ENCODE assay signal across 10 mouse cellular contexts in the genomic region with DNA sequence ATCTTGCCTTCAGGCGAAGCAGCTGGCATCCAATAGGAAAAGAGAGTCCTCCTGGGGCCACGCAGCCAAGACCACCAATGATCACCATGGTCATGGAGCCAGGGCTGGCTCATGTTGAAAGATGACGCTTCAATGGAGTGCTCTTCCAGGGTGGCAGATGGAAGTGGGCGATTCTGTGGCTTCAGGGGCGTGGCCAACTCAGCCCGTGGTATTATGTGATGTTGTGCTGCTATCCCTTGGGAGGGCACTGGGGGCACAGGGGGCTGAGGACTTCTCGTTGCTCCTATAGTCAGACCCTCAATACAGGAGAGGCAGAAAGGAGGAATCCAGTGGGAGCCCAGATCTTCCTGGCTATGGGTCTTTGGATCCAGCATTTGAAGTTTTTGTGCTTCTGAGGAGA. TPM values are rescaled to one million over a fixed set of nuclear protein-coding genes. Genes with fewer than 3 reads are reported as not detected.
DNase-seq lines count a peak whose midpoint lies in the region; ATAC-seq and TF ChIP-seq lines count a peak whose summit lies in the region.
"Had no signal": no experiment of that assay in that cellular context is flagged by ENCODE, and none has a peak within 500 bp of the region (broad histone marks: within the 10 kb centered on the region; RNA-seq: fewer than 3 reads in every experiment).

No protein-coding gene starts in this region.

- TF ChIP-seq CTCF in liver, postnatal 0 days (IDR thresholded peaks at IDR 0.05; ENCODE audit: low read depth), result no peak

- H3K9ac ChIP-seq in neural tube, embryonic 12.5 days, result no peak overlapping the region
- no peak overlapping the region for H3K9ac ChIP-seq in liver, postnatal 0 days (replicated peaks)

- H3K27ac ChIP-seq in heart, embryonic 10.5 days, result peak overlapping the region; percentile 89
- no peak overlapping the region for H3K27ac ChIP-seq in neural tube, embryonic 12.5 days
- H3K27ac ChIP-seq in liver, postnatal 0 days (ENCODE audit: low read depth), result peak overlapping the region; percentile 83
- H3K27ac ChIP-seq: midbrain, embryonic 12.5 days had no signal

- H3K4me3 ChIP-seq in heart, embryonic 10.5 days, result no peak overlapping the region
- H3K4me3 ChIP-seq in neural tube, embryonic 12.5 days, result no peak overlapping the region
- H3K4me3 ChIP-seq in liver, postnatal 0 days (ENCODE audit: low read depth, low read length), result no peak overlapping the region

- no peak for ATAC-seq in neural tube, embryonic 12.5 days (ENCODE audit: low FRiP score, low read depth)
- ATAC-seq in liver, postnatal 0 days, result peak; percentile 37; the same call in 1 of the 2 replicates

- TF ChIP-seq EP300 in liver, postnatal 0 days (IDR thresholded peaks at IDR 0.05; ENCODE audit: low read depth), result no peak

- H3K36me3 ChIP-seq in heart, embryonic 10.5 days, result no peaks in the 10 kb centered on the region
- no peaks in the 10 kb centered on the region for H3K36me3 ChIP-seq in neural tube, embryonic 12.5 days
- H3K36me3 ChIP-seq in liver, postnatal 0 days (replicated peaks; ENCODE audit: insufficient read depth, low read length), result no peaks in the 10 kb centered on the region
- H3K36me3 ChIP-seq: midbrain, embryonic 12.5 days had no signal

- peak; percentile 74 for DNase-seq in heart, embryonic 10.5 days (ENCODE audit: low spot score)
- no peak for DNase-seq in heart, postnatal 10 days
- DNase-seq in neural tube, embryonic 10.5 days (ENCODE audit: extremely low spot score, low spot score), result no peak
- peak; percentile 51 for DNase-seq in liver, postnatal 0 days
- peak; percentile 14 to 51 for DNase-seq in thymus, postnatal 36 days
- DNase-seq in spleen, postnatal 4 days (ENCODE audit: low spot score in 2 of 2), result no peak
- DNase-seq in kidney, adult 9 months, result no peak

- H3K27me3 ChIP-seq in heart, embryonic 10.5 days (ENCODE audit: insufficient read depth, poor library complexity, severe bottlenecking), result peaks cover 11% of the 10 kb centered on the region; the same call in 1 of the 2 replicates
- H3K27me3 ChIP-seq in neural tube, embryonic 12.5 days (replicated peaks), result peaks cover 6% of the 10 kb centered on the region; the same call in 1 of the 2 replicates
- no peaks in the 10 kb centered on the region for H3K27me3 ChIP-seq in liver, postnatal 0 days (ENCODE audit: insufficient read depth, low read length)

- H3K4me1 ChIP-seq in heart, embryonic 10.5 days, result peaks cover 24% of the 10 kb centered on the region
- 0 out of 2 replicates have a peak, but pooled peaks cover 11% of the 10 kb centered on the region for H3K4me1 ChIP-seq in neural tube, embryonic 12.5 days
- peaks cover 19% of the 10 kb centered on the region for H3K4me1 ChIP-seq in liver, postnatal 0 days (ENCODE audit: insufficient read depth)

- H3K4me2 ChIP-seq in neural tube, embryonic 12.5 days (replicated peaks), result peak overlapping the region; percentile 60; the same call in 1 of the 2 replicates
- peak overlapping the region; percentile 91 for H3K4me2 ChIP-seq in liver, postnatal 0 days (ENCODE audit: low read depth, low read length)

- no peaks in the 10 kb centered on the region for H3K9me3 ChIP-seq in heart, embryonic 10.5 days
- no peaks in the 10 kb centered on the region for H3K9me3 ChIP-seq in neural tube, embryonic 12.5 days
- no peaks in the 10 kb centered on the region for H3K9me3 ChIP-seq in liver, postnatal 0 days (ENCODE audit: low read length)
- H3K9me3 ChIP-seq: midbrain, embryonic 12.5 days had no signal

- WGBS in heart, embryonic 10.5 days, result 72% methylated on average over 7 of the region's 7 CpGs
- WGBS in neural tube, embryonic 12.5 days, result 69% methylated on average over 7 of the region's 7 CpGs
- 30% methylated on average over 7 of the region's 7 CpGs for WGBS in liver, postnatal 0 days (ENCODE audit: insufficient replicate concordance)

- intact Hi-C loops in heart, postnatal 10 days (cut with DNase I), result no loop called here

RNA-seq across cellular contexts. Expression of gene Batf, which starts 18.1 kb away (rescaled TPM):
- polyA plus RNA-seq in heart, embryonic 10.5 days (2016; fragmentation: Nextera tagmentation; extraction: Ambion mirVana), result 4.7 and 7.1 TPM in 2 replicates
- 1 to 10 TPM in 1 of 2 experiments, under 1 TPM in 1; 0.93 to 1.1 TPM for total RNA-seq in heart, postnatal 10 days (2021)
- 0.86 and 0.95 TPM in 2 replicates for polyA plus RNA-seq in neural tube, embryonic 12.5 days (2016; fragmentation: Nextera tagmentation; extraction: Ambion mirVana)
- 3.3 and 4.2 TPM in 2 replicates for polyA plus RNA-seq in liver, postnatal 0 days (2015; fragmentation: Nextera tagmentation; extraction: Ambion mirVana)
- total RNA-seq: gastrocnemius, adult 8-10 months had no signal

RNA-seq across cellular contexts. Expression of gene Flvcr2, which starts 41.8 kb away (rescaled TPM):
- 4.9 and 7.8 TPM in 2 replicates for polyA plus RNA-seq in heart, embryonic 10.5 days (2016; fragmentation: Nextera tagmentation; extraction: Ambion mirVana)
- total RNA-seq in heart, postnatal 10 days (2021), result 1 to 10 TPM; 3.3 to 3.8 TPM
- 2.6 and 2.8 TPM in 2 replicates for polyA plus RNA-seq in neural tube, embryonic 12.5 days (2016; fragmentation: Nextera tagmentation; extraction: Ambion mirVana)
- 5.9 and 6.6 TPM in 2 replicates for polyA plus RNA-seq in liver, postnatal 0 days (2015; fragmentation: Nextera tagmentation; extraction: Ambion mirVana)

Comparison
In these comparisons a context has a peak if more than half of its experiments do, and no peak if none do; other contexts are left out.
1. DNase-seq: peak in heart, embryonic 10.5 days (single experiment), liver, postnatal 0 days (single experiment) and thymus, postnatal 36 days (2 of 2); none in heart, postnatal 10 days (0 of 2), neural tube, embryonic 10.5 days (single experiment), spleen, postnatal 4 days (0 of 2) and kidney, adult 9 months (single experiment).